Mouse (Mus musculus): Measurements from ENCODE around the gene Abcb1a.

GRCm38 (mm10) chr5:8736389-8736788 lies 76.5 kb downstream of the Abcb1a start:
- TF ChIP-seq POLR2A (IDR thresholded peaks at IDR 0.05; ENCODE audit: insufficient read length, low read depth) (no peak), MAX (IDR thresholded peaks at IDR 0.05; ENCODE audit: low read depth) (no peak), USF1 (IDR thresholded peaks at IDR 0.05; ENCODE audit: low read depth) (no peak), E2F4 (IDR thresholded peaks at IDR 0.05; ENCODE audit: insufficient read depth) (no peak), CEBPB (IDR thresholded peaks at IDR 0.05; ENCODE audit: insufficient read depth, poor library complexity, severe bottlenecking) (no peak), POLR2AphosphoS2 (IDR thresholded peaks at IDR 0.05; ENCODE audit: insufficient read length, low read depth) (no peak), MYOD1 (IDR thresholded peaks at IDR 0.05; ENCODE audit: control insufficient read depth in 1 of 3, insufficient read length in 2 of 3, low read depth in 2 of 3) (no peak), MYOG (IDR thresholded peaks at IDR 0.05; ENCODE audit: control insufficient read depth in 1 of 3, insufficient read depth in 1 of 3, insufficient read length in 2 of 3, low read depth in 2 of 3) (no peak)
